Mouse (Mus musculus) adrenal gland, postnatal 0 days (tissue): ENCODE measurements around the gene Hmox1. TPM values are rescaled to one million over a fixed set of nuclear protein-coding genes. Genes with fewer than 3 reads are reported as not detected.

Experiments used
- polyA plus RNA-seq: library from polyadenylated mRNA; unstranded; fragments of >200 nt; fragmentation: Nextera tagmentation; extraction: Ambion mirVana; gene quantifications from 2 replicates; pipeline ENCODE4 v1.2.1, GENCODE M21; 2015

Gene Hmox1
- 51.2 and 76.2 TPM in 2 replicates for polyA plus RNA-seq

DNA sequence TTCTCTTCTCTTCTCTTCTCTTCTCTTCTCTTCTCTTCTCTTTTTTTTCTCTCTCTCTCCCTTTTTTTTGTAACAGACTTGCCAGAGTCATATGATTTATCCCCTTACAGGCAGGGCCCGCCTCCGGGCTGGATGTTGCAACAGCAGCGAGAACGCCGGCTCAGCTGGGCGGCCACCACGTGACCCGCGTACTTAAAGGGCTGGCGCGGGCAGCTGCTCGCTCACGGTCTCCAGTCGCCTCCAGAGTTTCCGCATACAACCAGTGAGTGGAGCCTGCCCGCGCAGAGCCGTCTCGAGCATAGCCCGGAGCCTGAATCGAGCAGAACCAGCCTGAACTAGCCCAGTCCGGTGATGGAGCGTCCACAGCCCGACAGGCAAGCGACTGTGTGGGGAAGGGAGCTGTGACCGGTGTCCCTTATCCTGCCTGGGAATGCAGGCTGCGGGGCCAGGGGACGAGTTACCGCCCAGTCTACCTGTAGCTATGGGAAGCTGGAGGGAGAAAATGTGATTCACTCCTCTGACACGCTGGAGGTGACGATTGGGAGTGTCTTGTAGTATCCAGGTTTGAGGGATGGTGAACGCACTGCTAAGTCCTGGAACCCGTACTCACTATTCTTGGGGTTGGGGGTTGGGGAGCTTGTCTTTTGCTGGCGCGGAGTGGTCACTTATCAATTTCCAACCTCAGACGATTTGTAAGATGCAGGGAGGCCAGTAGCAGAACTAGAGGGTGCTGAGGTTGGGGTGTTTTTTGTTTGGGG, at the start of gene Hmox1:
Gene Hmox1, plus strand, starts transcription at position 223 of the 758 bp plus-strand sequence.

DNA sequence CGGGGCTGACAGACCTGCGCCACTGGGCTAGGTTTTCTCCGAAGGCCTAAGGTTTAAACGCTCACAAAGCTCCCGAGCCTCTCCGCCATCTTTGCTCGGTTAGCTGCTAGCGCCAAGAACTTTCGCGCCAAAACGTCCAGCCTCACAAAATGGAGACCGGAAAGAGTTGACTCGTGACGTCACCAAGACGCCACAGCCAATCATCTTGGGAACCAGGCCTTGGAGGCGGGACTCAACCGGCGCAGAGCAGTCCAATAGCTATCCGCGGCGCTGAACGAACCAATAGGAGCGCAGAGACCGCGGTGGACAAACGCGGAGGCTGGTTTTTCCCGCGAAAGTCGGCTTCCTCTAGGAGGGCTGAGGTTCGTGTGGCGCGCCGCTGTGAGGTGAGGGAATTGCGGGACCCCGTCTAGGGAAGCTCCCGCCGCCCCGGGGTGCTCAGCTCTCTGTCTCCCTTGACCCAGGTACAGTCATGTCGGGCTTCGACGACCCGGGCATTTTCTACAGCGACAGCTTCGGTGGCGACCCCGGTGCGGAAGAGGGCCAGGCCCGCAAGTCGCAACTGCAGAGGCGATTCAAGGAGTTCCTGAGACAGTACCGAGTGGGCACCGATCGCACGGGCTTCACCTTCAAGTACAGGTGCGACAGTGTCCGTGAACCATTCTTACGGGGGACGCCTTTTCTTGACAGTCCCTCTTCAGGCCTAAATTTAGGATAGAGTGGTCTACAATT, 16.0 kb downstream of the Hmox1 start, which contains the start of gene Mcm5:
Gene Mcm5, plus strand, starts transcription at position 334 of the 732 bp plus-strand sequence.

Other genes with a start within 250 kb of the Hmox1 start
- 0.66 TPM in 1 of 2 replicates, not detected in the other for gene Isx, start 220.4 kb upstream of the Hmox1 start, polyA plus RNA-seq
- gene Hmgxb4, start 100.3 kb upstream of the Hmox1 start, polyA plus RNA-seq: 12.9 and 15.2 TPM in 2 replicates
- gene Tom1, start 59.9 kb upstream of the Hmox1 start, polyA plus RNA-seq: 23.3 and 24.6 TPM in 2 replicates
- gene Mcm5, start 15.9 kb downstream of the Hmox1 start, polyA plus RNA-seq: 30.0 and 38.8 TPM in 2 replicates
- 0.69 and 0.79 TPM in 2 replicates for gene Rasd2, start 120.3 kb downstream of the Hmox1 start, polyA plus RNA-seq